Mouse (Mus musculus): ENCODE data around the gene Pdzd2.

- no peak for TF ChIP-seq TAL1 (IDR thresholded peaks at IDR 0.05; ENCODE audit: low read length)
- no peak for TF ChIP-seq GATA1 (IDR thresholded peaks at IDR 0.05; ENCODE audit: low read length)
These were observed 232.2 kb downstream of the Pdzd2 start for GRCm38 (mm10) chr15:12507523-12507922.
